Mouse (Mus musculus): ENCODE results near the gene Bpgm. TPM values are rescaled to one million over a fixed set of nuclear protein-coding genes. Genes with fewer than 3 reads are reported as not detected.

Gene Bpgm
- polyA plus RNA-seq, 1 experiment, result 18.6 TPM

DNA sequence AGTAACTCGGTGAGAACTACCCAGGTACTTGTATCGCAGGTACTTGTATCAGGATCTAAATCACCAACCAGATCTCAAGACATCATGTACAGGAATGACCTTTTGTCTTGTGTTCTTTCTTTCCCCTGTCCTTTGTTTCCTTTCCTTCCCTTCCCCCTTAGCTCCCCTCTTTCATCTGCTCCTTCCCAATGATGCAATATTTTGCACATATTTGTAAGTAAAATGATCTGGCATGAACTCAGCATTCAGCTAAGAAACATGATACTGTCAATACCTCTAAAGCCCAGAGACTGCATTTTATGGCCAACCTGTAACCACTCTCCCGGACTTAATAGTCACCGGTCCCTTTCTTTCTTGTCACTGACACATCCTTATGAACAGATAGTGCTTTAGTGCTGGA, 12.4 kb upstream of the Bpgm start:
- no peaks in the 10 kb centered on the region for H3K36me3 ChIP-seq (ENCODE audit: control insufficient read depth, insufficient read depth)
- H3K4me2 ChIP-seq (ENCODE audit: low read depth), result peak overlapping the region; percentile 8
- H3K79me2 ChIP-seq (ENCODE audit: control insufficient read depth, insufficient read depth), result no peaks in the 10 kb centered on the region
- TF ChIP-seq CEBPB (IDR thresholded peaks at IDR 0.05; ENCODE audit: insufficient read depth, poor library complexity, severe bottlenecking) (peak; percentile 94), TCF12 (IDR thresholded peaks at IDR 0.05; ENCODE audit: insufficient read depth, poor library complexity, severe bottlenecking) (no peak), REST (IDR thresholded peaks at IDR 0.05; ENCODE audit: insufficient read depth, insufficient read length) (no peak)
- H3K4me3 ChIP-seq, result no peak overlapping the region
- H3ac ChIP-seq (ENCODE audit: control insufficient read depth, insufficient read length), result no peak overlapping the region
- H3K27me3 ChIP-seq (ENCODE audit: control insufficient read depth, insufficient read depth, insufficient read length), result no peaks in the 10 kb centered on the region

DNA sequence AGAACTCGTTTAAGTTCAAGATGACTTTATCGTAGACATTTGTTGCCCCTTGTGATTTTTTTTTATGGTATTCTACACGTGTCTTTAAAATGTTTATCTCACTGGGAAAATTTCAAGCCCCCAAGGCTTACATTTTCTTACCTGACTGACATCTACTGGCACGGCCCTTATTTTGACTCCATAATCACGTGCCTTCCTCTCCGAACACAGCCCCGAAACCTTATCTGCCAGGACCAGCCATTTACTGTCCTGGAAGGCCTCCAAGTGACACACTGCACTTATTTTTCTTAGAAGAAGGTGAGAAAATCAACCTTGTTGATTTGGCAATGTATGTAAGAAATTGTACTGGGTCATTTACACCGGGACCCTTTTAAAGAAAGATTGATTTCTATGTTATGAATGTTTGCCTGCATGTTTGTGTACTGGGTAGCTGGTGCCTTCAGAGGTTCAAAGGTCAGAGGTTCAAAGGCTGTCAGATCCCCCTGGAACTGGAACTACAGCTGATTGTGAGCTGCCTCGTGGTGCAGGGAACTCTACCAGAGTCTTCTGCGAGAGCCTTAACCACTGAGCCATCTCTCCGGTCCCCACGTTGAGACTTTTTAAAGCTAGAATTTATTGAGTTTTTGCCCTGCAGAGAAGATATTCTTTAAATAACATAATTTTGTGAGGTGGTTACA, 4.4 kb upstream of the Bpgm start:
- peaks cover 2% of the 10 kb centered on the region for H3K79me2 ChIP-seq (ENCODE audit: control insufficient read depth, insufficient read depth)
- H3ac ChIP-seq (ENCODE audit: control insufficient read depth, insufficient read length), result no peak overlapping the region
- no peak overlapping the region for H3K4me3 ChIP-seq
- no peaks in the 10 kb centered on the region for H3K36me3 ChIP-seq (ENCODE audit: control insufficient read depth, insufficient read depth)
- TF ChIP-seq SRF (IDR thresholded peaks at IDR 0.05; ENCODE audit: control insufficient read depth, insufficient read length, low read depth), result no peak
- TF ChIP-seq USF1 (IDR thresholded peaks at IDR 0.05; ENCODE audit: low read depth), result no peak
- TF ChIP-seq CEBPB (IDR thresholded peaks at IDR 0.05; ENCODE audit: insufficient read depth, poor library complexity, severe bottlenecking), result no peak
- no peak for TF ChIP-seq TCF3 (IDR thresholded peaks at IDR 0.05; ENCODE audit: insufficient read length, low read depth)
- TF ChIP-seq POLR2AphosphoS2 (IDR thresholded peaks at IDR 0.05; ENCODE audit: insufficient read length, low read depth), result no peak
- TF ChIP-seq MYOG (IDR thresholded peaks at IDR 0.05; ENCODE audit: control insufficient read depth in 1 of 3, insufficient read depth in 1 of 3, insufficient read length in 2 of 3, low read depth in 2 of 3), result no peak
- TF ChIP-seq REST (IDR thresholded peaks at IDR 0.05; ENCODE audit: insufficient read depth, insufficient read length), result no peak
- H3K27me3 ChIP-seq (ENCODE audit: control insufficient read depth, insufficient read depth, insufficient read length), result no peaks in the 10 kb centered on the region
- no peak overlapping the region for H3K4me2 ChIP-seq (ENCODE audit: low read depth)

- Histone ChIP-seq H3K36me3 (ENCODE audit: control insufficient read depth, insufficient read depth) (no peaks in the 10 kb centered on the region), H3ac (ENCODE audit: control insufficient read depth, insufficient read length) (no peak overlapping the region), H3K79me2 (ENCODE audit: control insufficient read depth, insufficient read depth) (peaks cover 7% of the 10 kb centered on the region), H3K4me3 (no peak overlapping the region), H3K27me3 (ENCODE audit: control insufficient read depth, insufficient read depth, insufficient read length) (no peaks in the 10 kb centered on the region), H3K4me2 (ENCODE audit: low read depth) (no peak overlapping the region)
- TF ChIP-seq CEBPB (IDR thresholded peaks at IDR 0.05; ENCODE audit: insufficient read depth, poor library complexity, severe bottlenecking) (no peak), E2F4 (IDR thresholded peaks at IDR 0.05; ENCODE audit: insufficient read depth) (no peak), MYOD1 (IDR thresholded peaks at IDR 0.05; ENCODE audit: control insufficient read depth in 1 of 3, insufficient read length in 2 of 3, low read depth in 2 of 3) (no peak), MAX (IDR thresholded peaks at IDR 0.05; ENCODE audit: low read depth) (no peak), REST (IDR thresholded peaks at IDR 0.05; ENCODE audit: insufficient read depth, insufficient read length) (no peak), USF1 (IDR thresholded peaks at IDR 0.05; ENCODE audit: low read depth) (no peak), SRF (IDR thresholded peaks at IDR 0.05; ENCODE audit: control insufficient read depth, insufficient read length, low read depth) (no peak), TCF3 (IDR thresholded peaks at IDR 0.05; ENCODE audit: insufficient read length, low read depth) (no peak), POLR2A (IDR thresholded peaks at IDR 0.05; ENCODE audit: insufficient read length, low read depth) (no peak), MYOG (IDR thresholded peaks at IDR 0.05; ENCODE audit: control insufficient read depth in 1 of 3, insufficient read depth in 1 of 3, insufficient read length in 2 of 3, low read depth in 2 of 3) (no peak), POLR2AphosphoS2 (IDR thresholded peaks at IDR 0.05; ENCODE audit: insufficient read length, low read depth) (no peak), TCF12 (IDR thresholded peaks at IDR 0.05; ENCODE audit: insufficient read depth, poor library complexity, severe bottlenecking) (no peak)
Measured at GRCm38 (mm10) chr6:34473346-34473745, 2.7 kb upstream of the Bpgm start.

DNA sequence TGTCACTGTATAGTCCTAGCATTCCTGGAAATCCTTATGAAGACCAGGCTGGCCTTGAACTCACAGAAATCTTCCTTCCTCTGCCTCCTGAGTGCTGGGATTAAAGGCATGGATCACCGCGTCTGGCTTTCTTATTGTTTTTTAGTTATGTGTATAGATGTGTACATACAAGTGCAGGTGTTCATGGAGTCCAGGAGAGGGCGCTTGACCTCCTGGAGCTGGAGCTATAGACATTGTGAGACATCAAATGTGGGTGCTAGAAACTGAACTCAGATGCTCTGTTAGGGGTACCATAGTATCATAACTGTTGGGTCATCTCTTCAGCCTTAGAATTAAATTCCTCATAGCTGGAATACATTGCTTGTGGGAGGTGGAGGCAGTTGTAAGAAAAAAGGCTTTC, 2.0 kb upstream of the Bpgm start:
- no peak for TF ChIP-seq TCF3 (IDR thresholded peaks at IDR 0.05; ENCODE audit: insufficient read length, low read depth)
- TF ChIP-seq TCF12 (IDR thresholded peaks at IDR 0.05; ENCODE audit: insufficient read depth, poor library complexity, severe bottlenecking), result no peak
- no peak for TF ChIP-seq MAX (IDR thresholded peaks at IDR 0.05; ENCODE audit: low read depth)
- TF ChIP-seq POLR2AphosphoS2 (IDR thresholded peaks at IDR 0.05; ENCODE audit: insufficient read length, low read depth), result no peak
- TF ChIP-seq E2F4 (IDR thresholded peaks at IDR 0.05; ENCODE audit: insufficient read depth), result no peak
- no peak for TF ChIP-seq REST (IDR thresholded peaks at IDR 0.05; ENCODE audit: insufficient read depth, insufficient read length)
- TF ChIP-seq POLR2A (IDR thresholded peaks at IDR 0.05; ENCODE audit: insufficient read length, low read depth), result no peak
- TF ChIP-seq CEBPB (IDR thresholded peaks at IDR 0.05; ENCODE audit: insufficient read depth, poor library complexity, severe bottlenecking), result no peak
- TF ChIP-seq MYOD1 (IDR thresholded peaks at IDR 0.05; ENCODE audit: control insufficient read depth in 1 of 3, insufficient read length in 2 of 3, low read depth in 2 of 3), result no peak
- TF ChIP-seq SRF (IDR thresholded peaks at IDR 0.05; ENCODE audit: control insufficient read depth, insufficient read length, low read depth), result no peak
- no peak for TF ChIP-seq MYOG (IDR thresholded peaks at IDR 0.05; ENCODE audit: control insufficient read depth in 1 of 3, insufficient read depth in 1 of 3, insufficient read length in 2 of 3, low read depth in 2 of 3)
- TF ChIP-seq USF1 (IDR thresholded peaks at IDR 0.05; ENCODE audit: low read depth), result no peak
- Histone ChIP-seq H3K4me2 (ENCODE audit: low read depth) (no peak overlapping the region), H3K36me3 (ENCODE audit: control insufficient read depth, insufficient read depth) (no peaks in the 10 kb centered on the region), H3K79me2 (ENCODE audit: control insufficient read depth, insufficient read depth) (peaks cover 7% of the 10 kb centered on the region), H3K4me3 (no peak overlapping the region), H3ac (ENCODE audit: control insufficient read depth, insufficient read length) (no peak overlapping the region), H3K27me3 (ENCODE audit: control insufficient read depth, insufficient read depth, insufficient read length) (no peaks in the 10 kb centered on the region)

DNA sequence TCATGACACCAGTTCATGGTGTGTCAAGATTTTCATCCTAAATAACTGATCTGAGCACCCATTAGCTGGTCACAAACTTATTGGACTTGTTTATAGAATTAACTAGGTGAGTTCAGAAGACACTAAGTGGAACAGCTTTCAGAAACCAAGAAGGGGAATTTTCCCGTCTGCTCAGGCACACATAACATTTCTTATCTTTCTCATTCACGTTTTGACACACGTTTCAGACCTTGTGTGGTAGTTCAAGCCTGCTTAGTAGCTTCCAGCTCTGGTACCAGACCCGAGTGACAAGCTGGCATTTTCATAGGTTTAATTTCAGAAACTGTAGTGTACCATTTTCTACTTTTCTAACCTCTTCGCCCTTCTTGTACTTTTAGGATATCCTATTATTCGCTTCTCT, 616 bp upstream of the Bpgm start:
- Histone ChIP-seq H3K27me3 (ENCODE audit: control insufficient read depth, insufficient read depth, insufficient read length) (no peaks in the 10 kb centered on the region), H3K79me2 (ENCODE audit: control insufficient read depth, insufficient read depth) (peaks cover 7% of the 10 kb centered on the region), H3K4me2 (ENCODE audit: low read depth) (peak overlapping the region; percentile 99), H3K4me3 (peak overlapping the region; percentile 58), H3ac (ENCODE audit: control insufficient read depth, insufficient read length) (no peak overlapping the region), H3K36me3 (ENCODE audit: control insufficient read depth, insufficient read depth) (no peaks in the 10 kb centered on the region)
- TF ChIP-seq MYOG (IDR thresholded peaks at IDR 0.05; ENCODE audit: control insufficient read depth in 1 of 3, insufficient read depth in 1 of 3, insufficient read length in 2 of 3, low read depth in 2 of 3), result no peak
- TF ChIP-seq TCF3 (IDR thresholded peaks at IDR 0.05; ENCODE audit: insufficient read length, low read depth), result no peak
- TF ChIP-seq TCF12 (IDR thresholded peaks at IDR 0.05; ENCODE audit: insufficient read depth, poor library complexity, severe bottlenecking), result no peak
- no peak for TF ChIP-seq MAX (IDR thresholded peaks at IDR 0.05; ENCODE audit: low read depth)
- TF ChIP-seq REST (IDR thresholded peaks at IDR 0.05; ENCODE audit: insufficient read depth, insufficient read length), result no peak
- no peak for TF ChIP-seq POLR2AphosphoS2 (IDR thresholded peaks at IDR 0.05; ENCODE audit: insufficient read length, low read depth)
- TF ChIP-seq SRF (IDR thresholded peaks at IDR 0.05; ENCODE audit: control insufficient read depth, insufficient read length, low read depth), result no peak
- no peak for TF ChIP-seq USF1 (IDR thresholded peaks at IDR 0.05; ENCODE audit: low read depth)
- TF ChIP-seq POLR2A (IDR thresholded peaks at IDR 0.05; ENCODE audit: insufficient read length, low read depth), result no peak
- no peak for TF ChIP-seq E2F4 (IDR thresholded peaks at IDR 0.05; ENCODE audit: insufficient read depth)
- TF ChIP-seq MYOD1 (IDR thresholded peaks at IDR 0.05; ENCODE audit: control insufficient read depth in 1 of 3, insufficient read length in 2 of 3, low read depth in 2 of 3), result no peak
- TF ChIP-seq CEBPB (IDR thresholded peaks at IDR 0.05; ENCODE audit: insufficient read depth, poor library complexity, severe bottlenecking), result no peak

All from myocyte (in vitro differentiated cells).